Mouse (Mus musculus) lung, postnatal 0 days (tissue): ENCODE data around the gene Best2. TPM values are rescaled to one million over a fixed set of nuclear protein-coding genes. Genes with fewer than 3 reads are reported as not detected.

Experiments
- ATAC-seq: fragments of 200-750 bp; cut with Nextera tagmentation; 2 replicates; pipeline ENCODE4 v1.8.0; 2017; ENCODE audit warnings: moderate library complexity
- DNase-seq: peaks from one replicate; pipeline ENCODE4 v3.0.0-alpha.2; 2016; ENCODE audit warnings: low spot score
- H3K27ac ChIP-seq: fragments of 300-500 bp; sonication (generic); 2 replicates; pipeline ENCODE4 v1.5.1; 2014; ENCODE audit warnings: antibody characterized with exemption, mild to moderate bottlenecking, low read length, mixed read lengths
- H3K27me3 ChIP-seq: fragments of 300-500 bp; sonication (generic); replicated peaks from 2 replicates; pipeline ENCODE4 v1.6.1; 2014; ENCODE audit warnings: low read length, mixed read lengths; ENCODE audit not compliant: insufficient read depth
- H3K36me3 ChIP-seq: fragments of 300-500 bp; sonication (generic); 2 replicates; pipeline ENCODE4 v1.6.1; 2014; ENCODE audit warnings: low read length, mixed read lengths; ENCODE audit not compliant: insufficient read depth
- H3K4me1 ChIP-seq: fragments of 300-500 bp; sonication (generic); 2 replicates; pipeline ENCODE4 v1.6.1; 2014; ENCODE audit warnings: antibody characterized with exemption, low read depth, low read length, mixed read lengths; ENCODE audit not compliant: insufficient read depth
- H3K4me2 ChIP-seq: fragments of 300-500 bp; sonication (generic); replicated peaks from 2 replicates; pipeline ENCODE4 v1.6.1; 2014; ENCODE audit warnings: low read depth, mild to moderate bottlenecking, low read length, moderate library complexity, mixed read lengths
- H3K4me3 ChIP-seq: fragments of 300-500 bp; sonication (generic); 2 replicates; pipeline ENCODE4 v1.5.1; 2014; ENCODE audit warnings: low read depth, low read length
- H3K9ac ChIP-seq: fragments of 300-500 bp; sonication (generic); replicated peaks from 2 replicates; pipeline ENCODE4 v1.6.1; 2014; ENCODE audit warnings: low read depth, mild to moderate bottlenecking
- H3K9me3 ChIP-seq: fragments of 300-500 bp; sonication (generic); 2 replicates; pipeline ENCODE4 v1.6.1; 2016; ENCODE audit warnings: low read length, mixed read lengths
- CTCF ChIP-seq: IDR thresholded peaks from 2 replicates; pipeline ENCODE4 v1.5.1; 2016; ENCODE audit warnings: antibody characterized with exemption, mild to moderate bottlenecking
- EP300 ChIP-seq: IDR thresholded peaks from 2 replicates; pipeline ENCODE4 v1.6.1; 2016; ENCODE audit warnings: antibody characterized with exemption, mild to moderate bottlenecking, control low read depth
- WGBS: fragments of 180-500 bp; shearing (Covaris S2); extraction: QIAGEN DNeasy Blood & Tissue Kit; methylation state at CpG from one replicate; pipeline ENCODE4 v1.1.7; 2014; 5-methylcytosine and 5-hydroxymethylcytosine counted together
- polyA plus RNA-seq: library from polyadenylated mRNA; unstranded; fragments of >200 nt; fragmentation: Nextera tagmentation; extraction: Ambion mirVana; gene quantifications from 2 replicates; pipeline ENCODE4 v1.2.1, GENCODE M21; 2015

Best2 gene
- polyA plus RNA-seq, 1 experiment from 2014 or later: not detected

GRCm38 (mm10) chr8:84976763-84977434 is 37.4 kb downstream of the Best2 start:
- H3K4me1 ChIP-seq: peaks cover 26% of the 10 kb centered on the region
- 2% methylated on average over 25 of the region's 25 CpGs for WGBS

GRCm38 (mm10) chr8:84976031-84976762 is 38.1 kb downstream of the Best2 start:
- TF ChIP-seq EP300 (peak; percentile 62), CTCF (peak; percentile 17; the same call in 1 of the 2 replicates)
- no peaks in the 10 kb centered on the region for H3K27me3 ChIP-seq
- ATAC-seq (peak; percentile 69), DNase-seq (peak; percentile 98)
- peak overlapping the region; percentile 89 for H3K4me2 ChIP-seq
- under 1% methylated on average over 53 of the region's 61 CpGs for WGBS
- peak overlapping the region; percentile 99 for H3K27ac ChIP-seq
- no peaks in the 10 kb centered on the region for H3K9me3 ChIP-seq
- H3K9ac ChIP-seq: peak overlapping the region; percentile 96
- peaks cover 3% of the 10 kb centered on the region; the same call in 1 of the 2 replicates for H3K36me3 ChIP-seq
- H3K4me1 ChIP-seq: peaks cover 19% of the 10 kb centered on the region
- peak overlapping the region; percentile 93 for H3K4me3 ChIP-seq

More at GRCm38 (mm10) chr8:84976763-84977434, 37.4 kb downstream of the Best2 start:
- Histone ChIP-seq H3K4me2 (peak overlapping the region; percentile 89), H3K27me3 (no peaks in the 10 kb centered on the region), H3K4me3 (peak overlapping the region; percentile 93), H3K9me3 (no peaks in the 10 kb centered on the region), H3K36me3 (peaks cover under 1% of the 10 kb centered on the region; the same call in 1 of the 2 replicates), H3K27ac (peak overlapping the region; percentile 99), H3K9ac (peak overlapping the region; percentile 96)
- no peak for TF ChIP-seq EP300
- TF ChIP-seq CTCF: no peak; the same call in 1 of the 2 replicates
- DNase-seq (no peak), ATAC-seq (no peak)

DNA sequence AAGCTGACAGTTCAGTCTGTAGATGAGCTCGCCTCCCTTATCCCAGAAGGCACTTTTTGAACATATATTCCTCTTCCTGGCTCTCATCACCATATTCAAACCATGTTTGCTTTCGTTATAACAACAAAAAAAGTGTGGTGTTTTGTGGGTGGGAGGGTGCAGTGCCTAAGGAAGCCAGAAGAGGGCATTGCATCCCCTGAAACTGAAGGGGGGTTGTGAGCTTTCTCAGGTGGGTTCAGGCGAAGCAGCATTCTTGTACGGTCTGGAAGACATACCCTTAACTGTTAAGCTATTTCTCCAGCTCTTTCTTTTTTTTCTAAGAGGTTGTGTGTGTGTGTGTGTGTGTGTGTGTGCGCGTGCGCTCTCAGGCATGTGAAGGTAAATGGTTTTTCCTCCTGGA is 38.9 kb downstream of the Best2 start:
- Histone ChIP-seq H3K27me3 (no peaks in the 10 kb centered on the region), H3K36me3 (peaks cover 3% of the 10 kb centered on the region; the same call in 1 of the 2 replicates), H3K9me3 (no peaks in the 10 kb centered on the region), H3K4me3 (peak overlapping the region; percentile 93), H3K27ac (peak overlapping the region; percentile 99), H3K4me2 (peak overlapping the region; percentile 89), H3K9ac (no peak overlapping the region), H3K4me1 (peaks cover 16% of the 10 kb centered on the region; the same call in 1 of the 2 replicates)
- DNase-seq: peak; percentile 86
- ATAC-seq: no peak
- 26% methylated on average over 7 of the region's 7 CpGs for WGBS
- TF ChIP-seq CTCF (peak; percentile 94), EP300 (no peak; the same call in 1 of the 2 replicates)

DNA sequence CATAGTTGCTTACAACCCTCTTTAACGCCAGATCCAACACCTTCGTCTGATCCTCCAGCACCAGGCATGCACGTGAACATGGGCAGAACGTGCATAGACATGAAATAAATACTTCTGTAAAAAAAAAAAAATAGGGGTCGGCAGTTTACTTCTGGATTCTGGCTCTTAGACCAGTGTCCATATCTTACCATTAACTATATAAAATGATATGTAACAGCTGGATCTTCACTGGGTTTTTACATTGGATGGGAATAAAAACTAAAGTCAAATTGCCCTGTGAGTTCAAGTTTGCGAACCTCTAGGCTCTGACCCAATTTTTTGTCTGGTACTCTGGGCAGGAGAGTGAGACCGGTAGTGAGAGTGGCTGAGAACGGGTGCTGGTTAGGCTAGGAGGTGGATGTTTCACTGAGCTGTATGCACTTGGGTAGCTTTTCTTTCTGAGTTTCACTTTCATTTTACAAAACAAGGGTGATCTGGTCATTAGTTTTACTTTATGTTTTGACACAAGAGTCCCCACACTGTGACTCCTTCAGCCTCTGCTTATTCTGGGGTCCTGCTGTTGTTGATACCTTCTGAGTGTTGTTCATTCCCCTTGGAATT is 39.7 kb downstream of the Best2 start:
- H3K9ac ChIP-seq: no peak overlapping the region
- peak overlapping the region; percentile 99; the same call in 1 of the 2 replicates for H3K27ac ChIP-seq
- H3K27me3 ChIP-seq: no peaks in the 10 kb centered on the region
- peaks cover 3% of the 10 kb centered on the region; the same call in 1 of the 2 replicates for H3K36me3 ChIP-seq
- 74% methylated on average over 8 of the region's 8 CpGs for WGBS
- no peak for ATAC-seq
- no peaks in the 10 kb centered on the region for H3K9me3 ChIP-seq
- no peak overlapping the region for H3K4me2 ChIP-seq
- no peak overlapping the region for H3K4me3 ChIP-seq
- no peak for TF ChIP-seq EP300
- TF ChIP-seq CTCF: no peak
- H3K4me1 ChIP-seq: peaks cover 19% of the 10 kb centered on the region; the same call in 1 of the 2 replicates
- no peak for DNase-seq

- ATAC-seq (no peak), DNase-seq (peak; percentile 91)
- Histone ChIP-seq H3K4me2 (no peak overlapping the region), H3K36me3 (peaks cover 3% of the 10 kb centered on the region; the same call in 1 of the 2 replicates), H3K27ac (no peak overlapping the region), H3K9ac (no peak overlapping the region), H3K4me3 (no peak overlapping the region), H3K9me3 (no peaks in the 10 kb centered on the region), H3K4me1 (peaks cover 12% of the 10 kb centered on the region; the same call in 1 of the 2 replicates), H3K27me3 (no peaks in the 10 kb centered on the region)
- 53% methylated on average over 4 of the region's 4 CpGs for WGBS
- TF ChIP-seq CTCF (peak; percentile 96), EP300 (no peak)
These were observed 40.4 kb downstream of the Best2 start for GRCm38 (mm10) chr8:84973803-84974542.
